12 mouse cellular contexts compared by ENCODE assay signal in genomic region chr2:33700581-33701445, GRCm38 (mm10).
DNase-seq lines count a peak whose midpoint lies in the region; ATAC-seq lines count a peak whose summit lies in the region.
"Had no signal": no experiment of that assay in that cellular context is flagged by ENCODE, and none has a peak within 500 bp of the region (broad histone marks: within the 10 kb centered on the region; RNA-seq: fewer than 3 reads in every experiment).

No protein-coding gene starts in this region.

- H3K9me3 ChIP-seq in neural tube, embryonic 11.5 days (ENCODE audit: control insufficient read depth, low read length): no peaks in the 10 kb centered on the region

- no peaks in the 10 kb centered on the region for H3K27me3 ChIP-seq in neural tube, embryonic 11.5 days (ENCODE audit: control insufficient read depth, insufficient read depth, low read length)

- no peaks in the 10 kb centered on the region for H3K36me3 ChIP-seq in neural tube, embryonic 11.5 days (ENCODE audit: control insufficient read depth, insufficient read depth, low read length)

- peaks cover 8% of the 10 kb centered on the region; the same call in 1 of the 2 replicates for H3K4me1 ChIP-seq in neural tube, embryonic 11.5 days (ENCODE audit: control insufficient read depth, insufficient read depth, low read length)

- DNase-seq in adrenal gland, adult (ENCODE audit: inconsistent age in 2 of 2, low spot score in 1 of 2): peak; percentile 37 to 76
- no peak for DNase-seq in adrenal gland, adult 8-10 months
- DNase-seq in embryo, embryonic 10.5 days (ENCODE audit: low spot score): peak; percentile 74
- peak; percentile 86 for DNase-seq in hindlimb bud, embryonic 11.5 days (ENCODE audit: extremely low spot score, low read depth, low spot score)
- no peak for DNase-seq in neural tube, embryonic 11.5 days (ENCODE audit: low spot score)
- DNase-seq in thymus, postnatal 4 days: no peak
- DNase-seq in left cerebral cortex, adult 18-20 months (ENCODE audit: low spot score in 2 of 2): no peak
- DNase-seq: heart, postnatal 10 days; kidney, postnatal 4 days; liver; thymus, postnatal 36 days had no signal

- peak; percentile 23; the same call in 1 of the 2 replicates for ATAC-seq in neural tube, embryonic 11.5 days (ENCODE audit: insufficient read depth, low FRiP score, low TSS enrichment)
- ATAC-seq in granulocyte monocyte progenitor cell, adult 5-6 weeks (replicated peaks; ENCODE audit: poor library complexity, severe bottlenecking): no peak

- H3K4me3 ChIP-seq in neural tube, embryonic 11.5 days (ENCODE audit: low read depth, low read length): no peak overlapping the region

- no peak overlapping the region for H3K9ac ChIP-seq in neural tube, embryonic 11.5 days (ENCODE audit: low read length)

- no peak overlapping the region for H3K4me2 ChIP-seq in neural tube, embryonic 11.5 days (ENCODE audit: low read depth)

- no peak overlapping the region for H3K27ac ChIP-seq in neural tube, embryonic 11.5 days (ENCODE audit: low read depth, low read length)

- 15% methylated on average over 15 of the region's 15 CpGs for WGBS in neural tube, embryonic 11.5 days

Comparison
In these comparisons a context has a peak if more than half of its experiments do, and no peak if none do; other contexts are left out.
1. DNase-seq: peak in adrenal gland, adult (2 of 2), embryo, embryonic 10.5 days (single experiment) and hindlimb bud, embryonic 11.5 days (single experiment); none in adrenal gland, adult 8-10 months (single experiment), neural tube, embryonic 11.5 days (single experiment), thymus, postnatal 4 days (single experiment) and left cerebral cortex, adult 18-20 months (0 of 2).